Mouse (Mus musculus) ovary, adult 18-20 months (tissue): ENCODE measurements around the gene Pitpna.
"Not testable (repeated sequence)": the region's sequence is repeated elsewhere in the genome, so short reads cannot be mapped to it uniquely, and the experiment has no call there.

Experiments used
- DNase-seq: peaks from one replicate; pipeline ENCODE4 v3.0.0; 2022; ENCODE audit warnings: low spot score, mixed read lengths

Gene Pitpna

DNA sequence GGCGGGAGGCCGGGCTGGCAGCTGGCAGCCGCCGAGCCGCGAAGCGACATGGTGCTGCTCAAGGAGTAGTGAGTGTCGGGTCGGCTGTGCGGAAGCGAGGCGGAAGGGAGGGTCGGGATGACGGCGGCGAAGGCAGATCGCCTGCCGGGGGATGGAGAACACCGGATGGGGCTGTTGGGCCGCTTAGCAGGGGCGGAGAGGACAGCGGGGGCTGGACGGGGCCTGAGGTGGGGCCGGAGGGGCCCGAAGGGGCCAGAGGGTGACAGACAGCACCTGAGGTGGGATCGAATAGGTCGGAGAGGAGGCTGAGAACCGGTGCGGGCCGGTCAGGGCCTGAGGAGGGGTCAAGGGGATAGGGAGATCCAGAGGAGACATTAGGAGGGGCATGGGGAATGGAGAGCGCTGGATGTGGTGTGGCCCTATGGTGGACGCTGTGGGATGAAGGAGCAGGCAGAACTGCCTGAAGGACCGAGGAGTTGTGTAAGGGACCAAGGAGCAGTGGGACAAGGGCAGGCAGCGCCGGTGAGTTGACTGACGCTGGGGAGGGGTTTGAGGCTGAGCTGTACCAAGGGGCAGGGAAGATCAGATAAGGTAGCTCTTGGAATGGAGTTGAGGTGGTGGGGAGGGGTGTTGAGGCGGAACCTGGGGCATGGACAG is 516 bp downstream of the Pitpna start:
- DNase-seq = peak; percentile 37

DNA sequence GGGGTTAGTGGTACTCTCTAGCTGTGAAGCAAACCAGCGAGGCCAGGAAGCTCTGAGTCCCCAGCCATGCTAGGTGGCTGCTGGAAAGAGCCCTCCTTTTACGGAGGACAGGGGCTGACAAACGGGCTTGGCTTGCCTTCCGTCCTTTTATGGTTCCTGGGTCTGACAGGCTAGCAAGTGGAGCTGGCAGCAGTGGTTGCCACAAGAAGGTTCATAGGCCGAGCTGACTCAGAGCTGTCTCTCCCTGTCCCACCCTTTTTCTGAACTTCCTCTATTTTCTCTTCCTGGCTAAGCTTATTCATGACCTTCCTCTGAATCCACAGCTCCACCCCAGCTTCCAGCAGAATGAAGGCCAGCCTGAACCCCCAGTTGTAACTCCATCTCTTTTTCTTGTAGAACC is 4.7 kb downstream of the Pitpna start:
- no peak for DNase-seq

DNA sequence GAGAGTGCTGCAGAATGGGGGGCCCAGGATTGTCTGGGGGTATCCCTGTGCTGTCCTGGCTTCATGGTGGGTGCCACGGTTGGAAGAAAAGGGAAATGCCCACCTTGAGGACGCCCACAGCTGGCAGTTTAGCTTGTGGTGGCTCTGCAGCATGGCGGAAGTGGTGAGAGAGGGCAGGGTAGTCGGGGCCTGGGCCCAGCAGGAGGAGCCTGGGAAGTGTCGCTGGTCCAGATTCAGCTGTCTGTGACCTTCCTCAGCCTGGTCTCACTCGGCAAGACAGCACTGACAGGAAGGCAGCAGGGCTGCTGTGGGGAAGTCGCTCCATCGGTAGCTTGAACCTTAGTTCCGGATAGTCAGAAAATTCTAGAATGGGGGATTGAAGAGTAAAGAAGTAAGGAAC is 6.5 kb downstream of the Pitpna start:
- DNase-seq = no peak

DNA sequence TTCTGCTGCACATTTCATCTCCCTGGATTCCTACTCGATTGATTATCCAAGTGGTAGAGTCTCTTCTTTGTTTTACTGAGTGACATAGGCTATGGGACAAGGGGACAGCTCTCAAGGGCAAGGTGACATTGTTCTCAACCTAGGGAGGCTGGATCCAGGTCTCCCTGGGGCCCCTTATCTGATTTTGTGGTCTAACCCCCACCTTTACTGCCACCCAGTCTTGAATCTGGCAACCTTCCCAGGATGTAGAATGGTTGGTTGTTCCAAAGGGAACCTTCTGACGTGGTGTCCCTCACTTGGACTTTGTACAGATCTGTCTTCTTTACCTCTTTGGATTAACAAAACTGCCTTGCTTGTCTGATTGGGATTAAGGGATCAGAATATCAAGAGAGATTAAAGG is 7.5 kb downstream of the Pitpna start:
- no peak for DNase-seq

DNA sequence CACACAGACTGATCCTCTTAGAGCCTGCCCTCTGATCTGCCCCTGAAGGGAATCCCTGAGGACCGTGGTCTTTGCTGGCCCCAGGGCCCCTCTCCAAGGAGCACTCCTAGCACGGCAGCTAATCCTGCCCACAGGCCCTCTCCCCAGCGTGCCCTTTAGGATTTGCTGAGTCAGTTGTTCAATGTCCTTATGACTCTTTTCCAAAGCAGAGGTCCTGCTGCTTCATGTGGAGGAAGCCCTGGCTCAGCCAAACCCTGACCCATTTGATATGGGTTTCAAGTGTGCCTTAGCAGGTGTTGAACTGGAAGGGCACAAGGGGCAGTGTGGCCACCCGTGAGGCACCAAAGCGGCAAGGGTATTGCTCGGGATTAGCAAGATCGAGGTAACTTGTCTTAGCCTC is 7.9 kb downstream of the Pitpna start:
- no peak for DNase-seq

DNA sequence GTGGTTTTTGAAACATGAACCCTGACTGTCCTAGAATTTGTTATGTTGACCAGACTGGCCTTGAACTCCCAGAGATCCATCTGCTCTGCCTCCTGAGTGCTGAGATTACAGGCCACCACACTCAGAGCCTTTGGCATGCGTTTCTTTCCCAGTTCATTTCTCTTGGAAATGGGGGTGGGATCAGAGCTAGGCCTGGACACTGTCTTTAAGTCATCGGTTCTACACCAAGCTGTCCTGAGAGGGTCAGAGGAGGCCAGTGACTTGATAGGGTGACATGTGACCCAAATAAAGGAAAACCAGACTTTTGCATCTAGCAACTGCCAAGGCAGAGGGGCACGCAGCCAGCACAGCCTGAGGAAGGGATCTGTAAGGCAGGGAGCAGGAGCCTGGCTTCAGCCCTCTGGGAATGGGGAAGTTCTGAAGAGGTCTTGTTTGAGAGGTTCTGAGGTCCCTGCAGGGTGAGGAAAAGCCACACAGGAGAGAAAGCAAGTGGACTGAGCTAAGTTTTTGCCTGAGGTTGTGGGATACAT is 8.9 kb downstream of the Pitpna start:
- peak; percentile 36 for DNase-seq

DNA sequence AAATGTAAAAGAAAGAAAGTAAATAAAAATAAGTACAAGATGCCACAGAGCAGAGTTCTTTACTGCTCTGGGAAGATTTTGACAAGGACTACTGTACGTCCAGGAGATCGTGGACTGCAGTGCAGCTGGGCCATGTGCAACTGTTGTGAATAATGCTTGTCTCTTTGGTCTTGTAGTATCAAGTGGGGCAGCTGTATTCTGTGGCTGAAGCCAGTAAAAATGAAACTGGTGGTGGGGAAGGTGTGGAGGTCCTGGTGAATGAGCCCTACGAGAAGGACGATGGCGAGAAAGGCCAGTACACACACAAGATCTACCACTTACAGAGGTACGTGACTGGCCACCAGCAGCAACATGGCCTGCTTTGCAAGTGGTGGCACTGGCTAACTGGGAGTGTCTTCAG is 10.1 kb downstream of the Pitpna start:
- DNase-seq = no peak

DNA sequence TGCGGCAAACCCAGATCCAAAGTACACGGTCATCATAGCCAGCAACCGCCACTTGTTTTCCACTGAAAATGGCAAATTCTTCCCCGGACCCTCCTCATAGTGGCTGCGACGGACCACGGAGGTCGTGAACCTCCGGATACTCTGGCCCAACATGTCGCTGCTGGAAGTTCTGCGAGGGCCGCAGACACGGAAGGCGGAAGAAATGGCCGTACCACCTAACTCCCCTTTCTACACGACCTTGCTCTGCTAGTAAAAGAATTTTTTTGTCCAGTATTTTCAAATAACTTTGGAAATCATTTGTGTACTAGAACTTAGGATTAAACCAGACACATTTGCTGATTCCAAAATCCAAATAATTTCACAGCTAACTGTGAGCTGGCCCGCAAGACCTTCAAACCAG is 11.9 kb downstream of the Pitpna start:
- not testable (repeated sequence) for DNase-seq

DNA sequence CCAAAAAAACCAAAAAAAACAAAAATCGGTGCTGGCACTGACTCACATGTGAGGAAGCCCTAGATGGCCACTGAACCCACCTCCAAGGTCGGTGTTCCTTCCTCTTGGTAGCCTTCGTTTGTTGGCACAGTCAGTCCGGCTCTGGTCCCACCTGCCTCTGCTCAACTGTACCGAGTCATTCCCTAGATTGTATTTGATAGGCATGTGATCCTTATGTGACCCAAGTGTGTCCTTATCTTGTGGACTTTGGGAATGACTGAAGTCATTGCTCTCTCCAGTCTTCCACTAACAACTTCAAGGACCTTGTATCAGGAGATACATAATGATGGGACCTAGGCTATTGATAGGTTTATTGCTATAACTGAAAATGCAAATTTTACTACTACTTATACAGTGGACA is 16.9 kb downstream of the Pitpna start:
- DNase-seq = no peak

DNA sequence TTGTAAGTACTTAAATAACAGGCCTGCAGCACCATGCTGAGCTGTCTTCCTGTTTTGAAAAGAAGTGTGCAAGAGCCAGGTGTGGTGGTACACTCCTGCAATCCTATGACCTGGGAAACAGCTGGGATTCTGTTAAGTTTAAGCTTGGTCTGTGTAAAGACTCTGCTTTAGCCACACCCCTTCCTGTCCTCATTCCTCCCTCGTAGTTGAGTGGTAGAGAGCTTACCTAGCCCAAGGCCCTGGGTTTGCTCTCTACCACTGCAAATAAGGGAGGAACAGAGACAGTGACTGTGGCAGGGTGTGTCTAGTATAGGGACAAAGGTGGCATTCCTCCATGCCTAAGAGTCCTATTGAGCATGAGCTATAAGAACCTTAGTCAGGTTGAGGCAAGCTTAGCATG is 17.4 kb downstream of the Pitpna start:
- DNase-seq = no peak

DNA sequence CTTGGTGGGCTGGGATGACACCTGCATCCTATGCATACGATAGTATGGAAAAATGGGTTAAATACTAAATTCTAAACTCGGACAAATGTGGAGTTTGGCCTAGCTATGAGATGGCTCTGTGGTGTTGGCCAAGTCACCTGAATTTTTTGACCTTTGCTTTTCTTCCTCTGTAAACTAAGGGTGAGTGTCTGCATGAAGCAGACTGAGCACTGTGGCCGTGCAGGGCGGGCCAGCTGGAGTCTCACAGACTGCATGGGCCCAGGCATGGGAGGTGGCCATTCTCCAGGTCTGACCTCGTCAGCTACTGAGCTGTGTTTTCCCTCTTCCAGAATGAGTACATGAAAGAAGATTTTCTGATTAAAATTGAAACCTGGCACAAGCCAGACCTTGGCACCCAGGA is 20.9 kb downstream of the Pitpna start:
- DNase-seq = no peak

DNA sequence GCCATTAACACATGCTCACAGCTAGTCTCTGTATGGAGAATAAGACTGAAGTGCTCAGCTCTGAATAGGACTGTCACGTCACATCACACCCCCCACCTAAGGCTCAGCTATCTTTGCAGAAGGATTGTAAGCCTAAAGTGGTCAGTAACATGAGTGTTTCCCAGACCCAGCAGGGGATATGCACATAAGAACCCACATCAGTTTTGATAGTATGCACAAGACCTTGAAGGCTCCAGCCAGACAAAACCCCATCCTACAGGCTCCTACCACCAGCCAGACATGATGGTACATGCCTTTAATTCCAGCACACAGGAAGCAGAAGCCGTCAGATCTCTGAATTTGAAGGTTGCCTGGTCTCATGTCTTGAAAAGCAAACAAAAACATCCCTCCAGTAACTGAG is 22.1 kb downstream of the Pitpna start:
- DNase-seq = no peak

DNA sequence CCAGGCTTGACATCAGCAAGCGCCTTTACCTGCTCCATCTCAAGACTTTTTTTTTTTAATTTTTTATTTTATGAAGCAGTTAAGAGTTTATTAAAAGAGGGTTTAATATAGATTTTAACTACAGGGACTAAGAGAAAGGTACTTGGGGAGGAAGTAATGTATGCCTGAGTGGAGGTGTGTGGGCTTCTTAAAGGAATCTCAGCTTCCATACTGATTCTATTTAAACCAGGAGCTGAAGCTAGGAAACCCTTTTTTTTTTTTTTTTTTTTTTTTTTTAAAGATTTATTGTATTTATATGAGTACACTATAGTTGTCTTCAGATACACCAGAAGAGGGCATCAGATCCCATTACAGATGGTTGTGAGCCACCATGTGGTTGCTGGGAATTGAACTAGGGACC is 26.9 kb downstream of the Pitpna start:
- no peak for DNase-seq

DNA sequence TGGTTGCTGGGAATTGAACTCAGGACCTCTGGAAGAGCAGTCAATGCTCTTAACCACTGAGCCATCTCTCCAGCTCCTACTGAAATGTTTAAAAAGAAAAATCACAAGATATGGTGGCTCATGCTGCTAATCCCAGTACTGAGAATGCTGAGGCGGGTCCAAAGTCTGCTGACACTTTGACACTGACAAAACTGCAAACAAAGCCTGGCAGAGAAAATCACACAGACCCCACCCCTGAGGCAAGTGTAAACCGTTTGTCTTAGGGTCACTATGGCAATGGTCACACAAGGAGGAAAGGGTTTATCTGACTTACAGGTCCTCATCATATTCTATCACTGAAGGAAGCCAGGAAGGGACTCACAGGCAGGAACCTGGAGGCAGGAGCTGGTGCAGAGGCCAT is 27.7 kb downstream of the Pitpna start:
- DNase-seq = no peak

DNA sequence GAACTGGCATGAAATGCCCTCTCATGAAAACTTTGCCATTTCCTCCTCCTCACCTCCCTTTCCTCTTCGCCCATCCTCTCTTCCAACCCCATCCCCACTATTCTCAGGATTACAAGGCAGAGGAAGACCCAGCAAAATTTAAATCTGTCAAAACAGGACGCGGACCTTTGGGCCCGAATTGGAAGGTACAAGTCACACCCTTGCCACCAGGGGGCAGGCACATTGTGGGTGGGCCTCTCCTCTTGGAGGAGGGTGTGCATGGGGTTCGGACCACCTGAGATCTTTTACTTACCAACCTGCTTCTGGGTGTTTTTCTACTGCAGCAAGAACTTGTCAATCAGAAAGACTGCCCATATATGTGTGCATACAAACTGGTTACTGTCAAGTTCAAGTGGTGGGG is 31.2 kb downstream of the Pitpna start:
- DNase-seq = no peak

DNA sequence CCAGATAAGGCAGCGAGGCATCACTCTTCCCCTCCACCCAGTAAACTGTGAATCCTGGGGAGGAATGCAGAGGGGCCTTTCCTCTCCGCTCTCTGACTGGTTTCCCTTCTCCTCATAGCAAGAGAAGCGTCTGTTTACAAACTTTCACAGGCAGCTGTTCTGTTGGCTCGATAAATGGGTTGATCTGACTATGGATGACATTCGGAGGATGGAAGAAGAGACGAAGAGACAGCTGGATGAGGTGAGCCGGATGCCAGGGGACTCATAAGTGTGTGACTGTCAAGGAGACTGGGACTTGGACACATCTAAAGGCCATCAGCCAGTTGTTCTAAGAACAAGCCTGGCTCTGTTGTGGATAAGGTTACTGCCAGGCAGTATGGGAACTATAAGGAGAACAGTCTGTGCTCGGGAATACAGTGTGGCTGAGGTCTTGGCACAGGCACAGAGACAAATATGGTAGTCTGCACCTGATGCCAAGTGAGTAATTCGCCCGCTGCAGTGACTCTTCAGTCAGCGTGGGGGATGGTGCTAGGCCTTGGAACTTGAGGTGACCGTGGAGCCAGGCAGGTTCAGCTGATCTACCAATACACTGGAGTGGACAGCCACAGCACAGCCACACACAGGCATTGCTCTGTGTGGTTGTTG is 32.4 kb downstream of the Pitpna start:
- peak; percentile 59 for DNase-seq

DNA sequence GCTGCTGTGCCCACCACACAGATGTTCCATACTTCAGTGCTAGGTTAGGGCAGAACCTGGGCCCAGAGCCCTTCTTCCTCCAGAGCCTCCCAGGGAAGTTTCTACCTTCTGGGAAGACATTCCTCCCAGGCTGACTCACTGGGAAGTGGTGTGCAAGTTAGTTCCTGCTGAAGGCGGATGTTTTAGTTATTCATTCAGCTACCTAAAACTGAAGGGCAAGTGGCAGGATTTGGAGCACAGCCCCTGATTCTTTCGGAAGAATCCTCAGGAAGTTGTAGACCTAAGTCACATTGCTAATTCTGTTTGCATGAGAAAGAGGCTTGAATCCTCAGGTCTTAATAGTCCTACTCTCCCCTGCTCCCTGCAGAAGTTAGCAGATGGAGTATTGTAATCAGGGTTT is 33.5 kb downstream of the Pitpna start:
- no peak for DNase-seq

DNA sequence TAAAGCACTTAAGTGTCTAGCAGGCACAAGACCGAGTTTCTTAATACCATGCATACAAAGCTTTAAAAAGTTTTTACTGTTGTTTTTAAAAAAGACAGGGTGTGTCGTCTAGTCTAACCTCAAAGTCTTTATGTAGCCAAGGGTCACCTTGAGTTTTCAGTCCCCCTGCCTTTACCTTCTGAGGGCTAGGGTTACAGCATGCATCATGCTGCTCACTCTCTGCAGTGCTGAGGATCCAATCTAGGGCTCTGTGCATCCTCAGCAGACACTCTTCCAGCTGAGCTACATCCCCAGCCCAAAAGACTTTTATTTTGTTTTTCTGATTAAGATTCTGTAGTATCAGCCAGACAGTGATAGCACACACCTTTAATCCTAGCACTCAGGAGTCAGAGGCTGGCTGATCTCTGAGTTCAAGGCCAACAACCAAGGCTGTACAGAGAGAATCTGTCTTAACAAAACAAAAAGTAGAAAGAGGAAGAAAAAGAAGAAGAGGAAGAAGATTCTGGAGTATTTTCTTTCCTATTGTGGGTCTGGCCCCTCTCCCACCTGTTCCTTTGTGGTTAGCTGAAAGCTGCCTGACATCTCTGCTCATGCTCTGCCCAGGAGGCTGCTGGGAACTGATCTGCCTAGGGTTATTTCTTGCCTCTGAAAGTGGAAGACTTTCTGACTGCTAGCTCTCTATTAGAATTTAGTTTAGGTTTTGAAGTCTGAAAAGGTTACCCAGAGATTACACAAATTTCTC is 34.9 kb downstream of the Pitpna start:
- DNase-seq = no peak

DNA sequence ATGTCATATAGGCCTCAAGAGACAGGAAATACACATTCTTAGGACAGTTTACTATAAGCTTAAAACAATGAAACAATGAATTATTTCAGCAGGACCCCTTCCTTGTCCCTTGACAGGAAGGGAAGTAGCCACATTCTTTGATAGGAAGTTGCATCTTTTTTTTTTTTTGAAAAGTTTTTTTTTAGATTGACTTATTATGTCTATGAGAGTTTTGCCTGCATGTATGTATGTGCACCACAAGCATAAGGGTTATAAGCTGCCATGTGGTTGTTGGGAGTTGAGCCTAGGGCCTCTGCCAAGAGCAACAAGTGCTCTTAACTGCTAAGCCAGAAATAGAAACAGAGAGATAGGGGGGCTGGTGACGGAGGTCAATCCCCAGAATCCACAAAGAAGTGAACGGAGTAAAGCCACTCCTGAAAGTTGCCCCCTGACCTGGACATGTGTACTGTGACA is 36.2 kb downstream of the Pitpna start:
- DNase-seq = no peak

DNA sequence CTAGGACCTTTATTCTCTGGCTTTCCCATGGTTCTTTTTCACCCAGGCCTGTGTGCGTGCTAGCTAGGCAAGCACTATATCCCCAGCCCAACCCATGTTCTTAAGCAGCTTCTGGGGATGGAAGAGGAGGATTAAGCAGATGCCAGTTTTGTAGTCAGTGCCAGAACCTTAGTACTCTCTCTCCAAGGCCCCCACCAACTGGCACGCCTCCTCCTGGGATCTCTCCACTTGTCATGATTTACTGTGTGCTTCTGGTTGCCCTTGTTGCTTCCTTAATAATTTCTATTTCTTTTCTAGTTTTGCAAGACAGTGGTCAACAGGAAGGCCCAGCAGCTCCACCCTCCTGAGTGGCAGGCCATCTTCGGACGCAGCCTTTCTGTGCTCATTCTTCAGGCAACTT is 37.9 kb downstream of the Pitpna start:
- no peak for DNase-seq

DNA sequence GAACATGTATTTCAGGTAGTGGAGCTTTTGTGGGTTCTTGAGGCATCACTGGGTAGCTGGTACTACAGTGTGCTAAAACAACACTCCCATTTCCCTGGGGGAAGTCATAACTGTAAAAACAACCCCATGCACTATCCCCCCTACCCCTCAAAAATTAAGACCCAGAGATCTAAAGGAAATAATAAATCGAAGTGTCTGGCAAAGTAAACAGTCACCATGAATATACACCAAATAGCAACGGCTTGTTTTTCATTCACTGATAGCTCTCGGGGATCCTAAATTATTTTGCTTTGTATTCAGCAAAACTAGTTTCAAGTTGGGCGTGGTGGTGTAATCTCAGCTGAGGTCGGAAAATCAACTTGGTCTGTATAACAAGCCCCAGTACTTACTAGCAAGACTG is 42.2 kb downstream of the Pitpna start:
- no peak for DNase-seq

DNA sequence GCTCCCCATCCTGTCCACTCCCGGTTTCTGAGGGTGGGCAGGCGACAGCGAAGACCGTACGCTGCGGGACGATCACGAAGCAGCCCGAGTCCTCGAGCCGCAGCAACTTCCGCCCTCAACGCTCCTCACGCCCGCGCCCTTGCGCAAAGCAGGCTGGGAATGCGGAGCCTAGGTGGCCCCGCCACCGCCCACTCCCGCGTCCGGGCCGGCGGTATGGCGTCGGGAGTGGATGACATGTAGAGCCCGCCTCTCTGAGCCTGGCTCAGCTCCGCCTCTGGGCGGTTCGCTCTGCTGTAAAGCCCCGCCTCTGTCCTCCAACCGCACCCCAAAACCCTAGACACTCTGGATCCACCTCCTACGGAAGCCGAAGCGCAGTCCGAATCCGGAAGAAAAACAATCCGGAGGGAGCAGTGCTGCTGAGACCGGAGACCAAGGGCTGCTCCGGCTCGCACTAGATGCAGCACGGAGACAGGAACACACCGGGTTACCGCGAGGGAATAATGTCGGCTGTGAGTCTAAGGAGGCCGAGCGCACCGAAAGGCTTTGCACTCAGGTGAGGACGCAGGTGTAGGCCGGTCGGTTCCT is 42.8 kb downstream of the Pitpna start, which contains the start of gene Inpp5k:
Gene Inpp5k, plus strand, starts transcription at position 344 of the 585 bp plus-strand sequence.
- DNase-seq = peak; percentile 97
